Mouse (Mus musculus) heart, postnatal 10 days (tissue): ENCODE data around the gene Crip1. TPM values are rescaled to one million over a fixed set of nuclear protein-coding genes. Genes with fewer than 3 reads are reported as not detected.

Experiments used
- DNase-seq, 2 experiments: peaks; one replicate each; pipeline ENCODE4 v3.0.0; 2021
- intact Hi-C: fragments of 180-260 bp; cut with DNase I; formaldehyde crosslinking; loops from one replicate; pipeline ENCODE4 v1.15.1; 2025
- total RNA-seq, 2 experiments: library from RNA; stranded (reverse); gene quantifications; 2 replicates each; pipeline ENCODE4 v1.2.3; 2021

Crip1 gene
- 100 to 1,000 TPM; 260 to 267 TPM for total RNA-seq

DNA sequence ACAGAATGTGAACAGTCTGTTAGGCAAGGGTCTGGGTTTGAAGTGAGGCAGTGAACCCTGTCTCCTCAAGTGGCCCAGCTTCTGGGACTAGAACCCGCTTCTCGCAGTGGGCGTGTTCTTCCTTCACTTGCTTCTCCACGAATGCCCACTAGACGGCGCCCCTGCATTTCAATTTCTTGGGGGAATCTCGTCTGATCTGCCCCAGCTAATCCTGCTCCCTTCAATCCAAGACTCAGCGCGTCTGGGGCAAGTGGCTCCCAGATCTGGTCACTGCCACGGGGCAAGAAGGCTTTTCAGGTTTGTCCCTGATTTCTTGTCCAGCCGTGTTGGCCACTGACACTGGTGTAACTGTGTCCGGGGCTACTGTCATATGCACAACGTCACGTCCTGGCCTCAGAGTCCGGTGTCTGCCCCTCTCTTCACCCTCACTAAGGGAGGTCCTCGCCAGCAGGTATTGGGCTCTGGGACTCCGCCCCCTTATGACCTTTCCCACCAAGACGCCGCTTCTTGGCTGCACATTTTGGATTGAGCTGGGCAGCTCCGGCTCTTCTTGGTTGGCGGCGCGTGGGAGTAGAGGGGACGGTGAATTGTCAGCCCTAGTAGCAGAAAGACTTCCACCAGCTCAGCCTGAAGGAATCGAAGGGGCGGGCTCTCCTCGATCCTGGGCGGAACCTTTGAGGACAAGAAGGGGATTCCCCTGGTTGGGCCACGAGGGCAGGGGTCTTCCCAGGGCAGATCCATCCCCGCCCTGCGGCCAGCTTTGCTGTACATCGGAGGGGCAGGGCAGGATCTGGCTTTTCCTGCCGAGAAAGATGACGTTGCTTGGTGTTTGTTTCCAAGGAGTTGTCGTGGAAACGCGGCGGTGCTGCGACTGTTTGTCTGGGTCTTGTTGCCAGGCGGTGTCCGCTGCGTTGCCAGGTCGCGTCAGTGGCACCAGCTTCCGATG lies at the start of gene Crip1:
Gene Crip1 (plus strand): TSS at position 205 of the 946 bp plus-strand sequence.
- peak; percentile 90 to 95 for DNase-seq
- intact Hi-C loops, result no loop called here

DNA sequence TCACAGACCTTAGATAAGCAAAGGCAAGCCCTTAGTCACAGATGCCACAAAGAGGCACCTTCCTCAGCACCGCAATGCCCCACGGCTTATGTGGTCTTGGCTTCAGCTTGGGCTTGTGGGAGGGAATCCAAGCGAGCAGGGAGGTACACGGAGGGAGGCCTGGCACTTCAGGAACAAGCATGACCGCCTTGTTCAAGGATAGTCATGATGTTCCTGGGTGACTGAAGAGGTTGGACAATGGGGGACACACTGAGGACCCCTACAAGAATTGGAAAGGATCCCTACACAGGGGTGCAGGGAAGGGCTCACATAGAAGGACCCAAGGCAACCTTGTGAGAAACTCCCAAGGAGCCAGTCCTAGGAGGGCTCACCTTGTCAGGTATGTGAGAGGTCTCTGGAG lies 49.1 kb upstream of the Crip1 start:
- no peak for DNase-seq
- intact Hi-C loops, result no loop called here

DNA sequence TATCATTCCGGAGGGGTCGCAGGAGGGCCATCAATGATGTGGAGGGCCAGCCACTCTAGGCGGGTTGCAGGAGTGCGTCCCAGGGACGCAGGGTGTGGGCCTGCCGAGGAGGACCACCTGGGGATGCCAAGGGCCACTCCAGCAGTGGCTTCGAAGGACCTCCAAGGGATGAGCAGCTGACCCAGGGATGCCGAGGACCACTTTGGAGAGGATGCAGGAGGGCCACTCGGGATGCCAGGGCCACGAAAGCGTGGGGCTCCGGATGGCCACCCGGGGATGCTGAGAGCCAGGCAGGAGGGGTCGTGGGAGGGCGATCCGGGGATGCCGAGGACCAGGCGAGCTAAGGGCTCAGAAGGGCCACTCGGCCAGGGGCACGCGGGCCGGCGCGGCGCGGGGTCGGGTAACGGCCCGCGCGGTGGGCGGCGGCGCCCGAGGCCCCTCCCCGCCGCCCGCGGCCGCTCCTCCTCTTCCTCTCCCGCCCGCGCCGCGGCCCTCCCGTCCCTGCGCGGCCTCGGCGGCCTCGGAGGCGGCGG lies 48.3 kb upstream of the Crip1 start, which contains the start of gene Mta1:
Gene Mta1 (plus strand): TSS at position 530 of the 533 bp plus-strand sequence.
- DNase-seq, result peak; percentile 45 to 59
- intact Hi-C loops, result no loop called here

DNA sequence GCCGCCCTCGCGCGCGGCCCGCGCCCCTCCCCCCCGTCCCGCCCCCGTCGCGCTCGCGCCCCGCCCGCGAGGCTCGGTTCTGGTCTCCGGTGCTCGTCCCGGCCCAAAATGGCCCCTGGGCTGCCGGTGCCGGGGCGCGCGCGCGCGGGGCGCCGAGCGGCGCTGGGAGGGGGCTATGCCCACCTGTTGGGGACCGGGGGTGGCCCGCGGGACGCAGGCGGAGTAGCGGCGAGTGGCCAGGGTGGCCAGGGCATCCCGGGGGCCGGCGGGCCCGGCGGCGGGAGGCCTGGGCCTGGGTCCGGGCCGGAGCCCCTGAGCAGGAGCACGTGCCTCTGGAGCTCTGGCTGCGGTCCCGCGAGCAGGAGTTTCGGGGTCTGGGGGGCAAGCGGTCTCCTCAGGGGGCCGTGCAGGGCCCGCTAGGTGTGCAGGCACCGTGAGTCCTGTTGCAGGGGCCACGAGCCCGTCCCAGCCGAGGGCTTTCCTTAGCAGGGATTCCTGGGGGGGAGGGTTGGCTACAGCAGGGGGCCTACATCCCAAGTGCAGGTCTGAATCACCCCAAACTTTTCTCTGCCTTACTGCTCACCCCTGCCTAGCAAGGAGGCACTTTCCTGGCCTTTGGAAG lies 47.5 kb upstream of the Crip1 start:
- DNase-seq, result peak; percentile 45 to 48
- intact Hi-C loops, result no loop called here

DNA sequence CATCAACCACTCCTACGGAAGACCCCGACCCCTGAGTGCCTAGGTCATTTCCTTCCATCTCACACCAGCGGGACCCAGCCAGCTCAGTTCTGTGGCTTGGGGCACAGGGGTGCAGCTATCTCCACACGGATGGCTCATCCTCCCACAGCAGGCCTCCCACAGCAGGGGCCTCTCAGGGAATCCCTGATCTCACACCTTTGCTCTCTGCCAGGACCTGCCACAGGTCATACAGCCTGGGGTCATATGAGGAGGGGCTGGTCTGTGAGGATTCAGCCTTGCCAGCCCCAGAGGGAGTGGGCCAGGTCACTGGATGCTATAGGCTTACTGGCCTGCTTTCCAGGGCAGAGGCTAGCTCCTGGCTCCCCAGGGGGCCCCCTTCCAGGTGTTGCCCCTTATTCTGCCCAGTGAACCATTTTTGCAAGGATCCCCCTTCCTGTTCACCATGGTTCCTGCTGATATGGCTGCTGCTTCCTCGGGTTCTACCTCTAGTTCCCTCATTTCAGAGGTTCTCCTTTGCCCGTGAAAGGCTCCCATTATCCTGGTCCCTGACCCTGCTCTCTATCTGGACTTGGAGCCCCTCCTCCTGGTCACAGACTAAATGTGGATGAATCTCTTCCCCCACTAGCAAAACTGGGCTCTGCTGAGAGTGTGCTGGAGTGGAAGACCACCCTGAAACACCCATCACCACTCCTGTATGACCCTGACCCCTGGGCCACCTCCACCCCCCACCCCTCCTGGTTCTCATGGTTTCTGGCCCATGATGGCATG lies 46.5 kb upstream of the Crip1 start:
- DNase-seq, result no peak
- intact Hi-C loops, result no loop called here

DNA sequence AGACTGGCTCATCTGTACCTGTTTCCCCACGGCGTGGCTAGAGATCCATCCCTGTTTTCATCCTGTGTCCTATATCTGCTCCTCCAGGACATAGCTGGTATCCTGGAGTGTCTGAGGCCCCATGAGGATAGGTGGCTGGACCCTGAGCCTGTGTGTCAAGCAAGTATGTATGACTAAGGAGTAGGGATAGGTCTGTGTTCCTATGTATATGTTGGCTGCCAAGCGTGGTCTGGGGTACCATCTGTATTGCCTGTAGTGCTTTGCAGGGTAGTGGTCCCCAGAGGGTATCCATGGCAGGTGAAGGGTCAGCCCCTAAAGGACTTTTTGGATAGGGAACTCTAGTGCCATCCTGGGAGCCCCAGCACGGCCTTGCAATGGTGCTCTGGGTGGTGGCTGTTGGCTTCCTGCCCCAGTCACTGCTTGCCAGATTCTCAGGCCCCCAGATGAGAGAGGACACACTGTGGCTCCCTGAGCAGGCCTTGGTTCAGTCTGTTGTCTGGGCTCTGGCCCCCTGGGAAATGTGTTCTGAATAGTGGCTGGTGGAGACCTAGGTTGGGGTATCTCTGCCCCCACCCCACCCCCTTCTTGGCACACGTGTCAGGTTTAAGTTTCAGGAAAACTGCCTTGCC lies 45.6 kb upstream of the Crip1 start:
- intact Hi-C loops, result no loop called here

DNA sequence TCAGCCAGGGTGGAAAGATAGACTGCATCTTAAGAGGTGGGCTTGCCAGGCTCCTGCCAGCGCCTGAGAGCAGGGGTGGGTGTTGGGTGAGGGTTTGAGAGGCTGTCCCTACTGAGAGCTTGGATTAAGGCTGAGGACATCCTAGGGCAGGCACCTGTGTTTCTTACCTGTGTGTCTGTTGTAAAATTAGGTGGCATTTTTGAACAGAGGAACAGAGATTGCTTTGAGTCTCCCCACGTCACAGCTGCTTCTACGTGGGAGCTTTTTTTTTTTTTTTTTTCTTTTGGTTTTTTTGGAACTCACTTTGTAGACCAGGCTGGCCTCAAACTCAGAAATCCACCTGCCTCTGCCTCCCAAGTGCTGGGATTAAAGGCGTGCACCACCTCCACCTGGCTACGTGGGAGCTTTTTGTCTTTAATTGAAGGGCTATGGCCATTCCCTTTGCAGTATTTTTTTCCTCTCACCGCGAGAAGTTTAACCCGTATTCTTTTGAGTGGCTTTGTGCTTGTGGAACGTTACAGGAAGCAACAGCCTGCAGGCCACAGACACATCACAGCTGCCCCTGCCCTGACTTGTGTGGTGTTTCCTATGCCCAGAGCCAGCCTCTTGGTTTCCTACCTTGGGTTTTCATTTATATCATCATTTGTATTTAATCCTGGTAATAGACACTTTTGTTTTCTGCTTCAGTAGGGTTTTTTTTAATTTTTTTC lies 44.7 kb upstream of the Crip1 start:
- DNase-seq, result no peak
- intact Hi-C loops, result no loop called here

More for the DNA sequence above, 45.6 kb upstream of the Crip1 start:
- peak; percentile 69 to 70 for DNase-seq

DNA sequence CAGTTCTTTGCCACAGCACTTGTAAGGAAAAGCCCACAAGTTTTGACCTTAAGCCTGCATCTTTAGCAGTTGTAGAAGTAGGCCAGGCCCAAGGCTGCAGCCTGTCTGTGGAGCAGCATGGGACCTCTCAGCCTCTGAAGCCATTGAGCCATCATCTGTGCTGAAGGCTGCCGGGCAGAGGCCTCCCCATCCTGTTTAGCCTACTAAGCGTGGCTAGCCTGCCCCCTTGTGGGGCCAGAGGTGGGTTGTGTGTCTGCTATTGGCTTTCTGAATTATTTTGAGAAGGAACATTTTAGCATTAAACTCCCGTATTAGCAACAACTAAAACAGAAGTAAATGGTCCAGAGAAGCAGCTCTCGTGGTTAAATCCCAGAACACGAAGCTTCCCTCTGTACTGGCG lies 43.7 kb upstream of the Crip1 start:
- intact Hi-C loops, result loop anchor here (2.0 kb wide), 1 partner anchor 98 kb away; no protein-coding TSS in a partner anchor
- DNase-seq, result peak; percentile 63 to 77

DNA sequence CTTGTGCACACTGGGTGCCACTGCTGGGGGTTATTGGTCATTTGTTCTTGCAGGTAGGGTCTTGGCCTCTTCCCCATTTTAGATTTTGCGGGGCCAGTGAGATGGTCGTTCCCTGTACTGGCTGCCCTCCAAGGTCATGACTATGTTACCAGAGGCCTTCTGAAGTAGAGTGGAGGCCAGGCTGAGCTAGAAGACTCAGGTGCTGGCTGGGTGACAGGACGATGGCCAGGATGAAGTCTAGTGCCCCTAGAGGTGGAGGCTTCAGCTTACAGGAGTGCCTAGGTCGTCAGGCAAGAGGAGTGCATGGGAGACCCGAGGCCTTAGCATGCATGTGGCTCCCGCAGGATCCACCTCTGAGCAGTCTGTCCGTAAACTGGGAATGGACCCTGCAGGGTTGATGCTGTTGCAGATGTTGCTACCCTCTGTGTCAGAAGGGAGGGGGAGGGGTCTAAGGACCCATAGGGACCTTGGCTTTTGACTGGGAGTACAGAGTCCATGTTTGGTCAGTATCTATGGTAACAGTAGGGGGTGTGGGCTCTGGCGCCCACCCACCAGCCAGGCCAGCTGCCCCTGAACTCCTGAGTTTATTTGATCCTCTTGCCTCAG lies 42.2 kb upstream of the Crip1 start:
- DNase-seq, result no peak
- intact Hi-C loops, result loop anchor here (2.0 kb wide), 1 partner anchor 99 kb away; no protein-coding TSS in a partner anchor

DNA sequence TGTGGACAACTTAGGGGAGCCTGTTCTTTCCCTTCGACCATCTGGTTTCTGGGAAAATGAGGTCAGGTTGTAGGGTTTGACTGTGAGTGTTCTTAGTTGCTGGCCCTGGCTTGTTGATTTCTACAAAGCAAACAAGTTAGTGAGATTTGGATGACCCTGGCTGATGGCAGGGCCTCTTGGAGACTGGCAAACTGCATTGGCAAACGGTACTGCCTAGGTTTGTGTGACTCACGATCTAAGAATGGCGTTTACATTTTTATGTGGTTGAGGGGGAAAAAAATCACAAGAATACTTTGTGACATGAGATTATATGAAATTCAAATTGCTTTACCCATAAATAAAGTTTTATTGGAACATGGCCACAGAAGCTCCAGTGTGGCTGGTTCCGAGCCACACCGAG lies 39.7 kb upstream of the Crip1 start:
- no peak for DNase-seq
- intact Hi-C loops, result no loop called here

DNA sequence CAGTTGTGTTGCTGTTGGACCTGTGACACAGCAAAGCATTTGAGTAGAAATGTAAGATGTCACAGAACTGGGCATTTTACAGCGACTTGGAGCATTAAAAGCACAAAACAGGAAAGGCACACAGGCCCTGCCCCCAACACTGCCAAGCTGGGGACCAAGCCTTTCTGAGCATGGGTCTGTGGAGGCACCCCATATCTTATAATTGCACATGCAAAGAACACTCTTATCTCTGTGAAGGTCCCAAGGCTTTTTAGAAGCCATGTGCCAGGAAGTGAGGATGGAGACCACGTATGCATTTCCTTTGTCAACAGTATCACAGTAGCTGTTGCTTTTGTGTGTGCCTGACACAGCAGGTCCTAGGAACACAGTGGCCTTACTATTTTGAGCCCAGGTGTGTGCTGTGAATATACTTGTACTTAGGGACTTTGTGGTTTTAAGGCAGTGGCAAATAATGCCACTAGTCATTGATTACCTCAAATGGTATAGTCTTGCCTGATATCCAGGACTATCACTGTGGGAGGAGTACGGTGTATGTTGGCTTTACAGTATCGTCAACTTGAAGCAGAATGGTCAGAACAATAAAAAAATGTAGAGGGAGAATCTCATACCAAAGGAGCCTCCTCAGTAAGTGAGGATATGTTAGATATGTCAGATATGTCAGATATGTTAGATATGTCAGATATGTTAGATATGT lies 38.5 kb upstream of the Crip1 start:
- intact Hi-C loops, result no loop called here
- no peak for DNase-seq

DNA sequence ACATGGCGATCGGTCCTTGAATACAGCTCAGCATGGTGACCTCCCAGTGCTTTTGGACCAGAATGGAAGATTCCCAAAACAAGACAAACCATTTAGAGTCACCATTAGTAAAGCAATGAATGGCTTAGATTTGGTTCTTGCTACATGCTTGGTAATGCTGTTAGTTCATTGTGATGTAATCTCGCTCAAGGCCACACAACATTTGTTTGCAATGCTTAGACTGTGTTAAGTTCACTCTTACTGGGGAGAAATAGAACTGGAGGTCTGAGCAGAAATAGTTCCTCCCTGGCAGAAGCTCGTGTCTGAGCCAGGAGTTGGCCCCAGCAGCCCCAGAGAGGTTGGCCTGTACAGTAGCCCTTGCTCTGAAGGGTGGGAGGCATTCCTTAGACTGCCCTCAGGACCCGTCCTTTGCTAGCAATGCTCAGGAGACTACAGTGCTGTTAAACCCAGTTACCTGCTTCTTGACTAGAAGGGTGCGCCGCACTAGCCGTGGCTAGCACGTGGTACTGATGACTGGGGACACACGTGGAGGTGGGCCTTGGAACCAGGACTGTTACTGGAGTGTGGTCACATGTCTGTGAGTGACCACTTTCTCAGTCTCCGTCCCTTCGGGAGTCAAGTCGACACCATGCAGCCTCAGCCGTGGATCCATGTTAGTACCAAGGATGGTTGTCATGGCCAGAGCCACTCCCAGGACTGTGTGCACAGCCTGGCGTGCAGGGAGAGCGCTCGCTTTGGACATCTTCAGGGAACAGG lies 37.4 kb upstream of the Crip1 start:
- no peak for DNase-seq
- intact Hi-C loops, result no loop called here

DNA sequence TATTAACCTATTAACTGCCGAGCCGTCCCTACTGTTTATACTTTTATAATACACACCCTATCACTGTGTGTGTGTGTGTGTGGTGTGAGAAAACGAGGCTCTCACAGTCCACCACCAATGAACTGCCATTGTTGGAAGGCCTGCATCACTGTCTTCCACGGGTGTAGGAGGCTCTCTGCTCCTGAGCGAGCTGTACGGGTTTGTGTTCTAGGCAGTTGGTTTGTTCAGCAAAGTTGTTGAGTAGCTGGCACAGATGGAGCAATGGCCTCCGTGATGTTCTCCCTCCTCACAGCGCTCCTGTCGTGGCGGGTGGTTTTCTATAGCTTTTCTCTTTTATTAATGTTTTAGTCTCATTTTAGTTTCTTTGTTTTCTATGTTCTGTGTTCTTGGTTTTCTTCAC lies 36.3 kb upstream of the Crip1 start:
- intact Hi-C loops, result no loop called here
- DNase-seq, result no peak

DNA sequence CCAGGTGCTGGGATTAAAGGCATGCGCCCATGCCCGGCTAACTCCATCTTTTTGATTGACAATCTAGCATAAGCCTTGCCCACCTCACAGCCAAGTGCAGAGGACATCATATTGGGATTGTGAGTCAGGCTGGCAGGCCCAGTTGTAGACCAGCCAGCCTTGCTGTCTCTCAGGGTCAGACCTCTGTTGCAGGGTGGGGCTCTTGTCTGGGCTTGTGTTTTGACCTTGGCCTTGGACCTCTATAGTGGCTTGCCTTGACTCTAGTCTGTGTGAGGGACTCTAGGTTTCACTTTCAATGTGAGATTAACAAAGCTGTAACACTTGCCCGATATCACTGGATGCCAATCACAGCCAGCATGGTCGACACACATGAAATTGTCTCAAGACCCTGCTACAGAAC lies 32.0 kb upstream of the Crip1 start:
- intact Hi-C loops, result no loop called here
- DNase-seq, result no peak

DNA sequence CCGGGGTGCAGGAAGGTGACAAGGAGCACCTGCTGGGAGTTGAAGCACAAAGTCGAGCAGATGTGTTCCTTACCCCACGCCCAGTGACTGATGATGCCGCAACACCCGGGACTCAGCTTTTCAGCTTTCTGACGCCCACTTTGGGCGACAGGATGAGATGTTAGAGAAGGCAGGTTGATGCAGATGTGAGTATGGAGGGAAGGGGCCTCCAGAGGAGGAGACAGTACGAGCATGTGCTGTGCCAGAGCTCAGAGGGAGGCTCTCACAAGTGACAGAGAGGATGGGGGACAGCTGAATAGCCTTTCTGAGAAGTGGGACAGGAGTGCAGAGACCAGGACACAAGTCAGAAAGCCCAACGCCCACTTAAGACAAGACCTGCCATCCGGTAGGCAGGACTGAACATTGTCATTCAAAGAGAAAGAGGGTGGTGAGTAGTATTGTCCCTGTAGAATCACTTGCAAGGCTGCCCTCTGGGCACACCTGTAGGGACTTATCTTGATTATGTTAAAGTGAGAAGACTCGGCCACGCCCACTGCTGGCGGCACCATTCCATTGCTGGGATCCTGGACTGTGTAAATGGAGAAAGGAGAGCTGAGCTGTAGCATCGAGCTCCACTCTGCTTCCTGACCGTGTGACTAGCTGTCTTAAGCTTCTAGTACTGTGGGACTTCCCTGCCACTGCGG lies 31.1 kb upstream of the Crip1 start:
- no peak for DNase-seq
- intact Hi-C loops, result no loop called here

DNA sequence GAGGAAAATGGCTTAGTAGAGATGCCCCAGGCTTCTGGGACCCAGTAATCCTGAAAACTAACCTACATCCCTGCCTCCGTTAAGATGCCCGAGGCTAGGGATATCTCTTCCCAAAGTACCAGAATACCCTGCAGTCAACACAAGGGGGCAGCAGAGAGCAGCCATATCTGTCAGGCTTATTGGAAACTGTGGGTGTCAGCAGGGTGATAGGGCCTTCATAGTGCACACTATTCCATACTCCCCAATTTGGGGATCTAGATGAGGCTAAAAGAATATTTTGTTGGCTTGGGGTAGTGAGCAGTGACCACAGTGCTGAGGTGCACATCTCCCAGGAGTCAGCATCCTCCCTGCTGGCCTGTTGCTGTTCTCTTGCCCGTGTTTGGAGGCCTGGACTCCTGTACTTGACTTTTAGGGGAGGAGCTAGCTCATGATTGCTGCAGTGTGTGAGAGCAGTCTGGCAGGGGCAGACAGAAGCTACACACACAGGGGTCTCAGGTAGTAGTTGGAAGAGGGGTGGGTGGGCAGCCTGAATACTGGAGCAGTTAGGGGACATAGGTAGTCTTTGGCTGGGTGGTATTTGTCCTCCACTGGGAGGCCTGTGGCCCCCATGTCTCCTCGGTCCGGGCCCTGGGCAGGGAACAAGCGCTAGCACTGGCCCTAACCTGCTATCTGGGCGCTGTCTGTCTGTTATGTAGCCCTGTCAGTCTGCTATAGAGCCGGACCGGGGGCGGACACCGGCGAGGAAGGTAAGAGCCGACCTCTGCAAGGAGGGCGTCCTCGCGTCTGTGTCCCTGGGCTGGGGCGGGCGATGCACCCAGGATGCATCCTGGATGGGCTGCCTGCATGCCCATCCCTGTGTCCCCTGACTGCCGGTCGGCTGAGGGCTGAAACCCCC lies 26.4 kb upstream of the Crip1 start:
- peak; percentile 90 to 93 for DNase-seq
- intact Hi-C loops, result loop anchor here (1.0 kb wide), 1 partner anchor 37 kb away; the partner anchor contains the start of gene Tedc1
